Mouse (Mus musculus) cerebellum, adult 8-10 months (tissue): ENCODE data around the gene Sipa1l1.

ENCODE experiments used
- DNase-seq: peaks from one replicate; pipeline ENCODE4 v3.0.0; 2022

The Sipa1l1 gene

GRCm38 (mm10) chr12:82213056-82213455 is 43.9 kb downstream of the Sipa1l1 start:
- no peak for DNase-seq

GRCm38 (mm10) chr12:82214916-82215315 is 45.8 kb downstream of the Sipa1l1 start:
- no peak for DNase-seq

DNA sequence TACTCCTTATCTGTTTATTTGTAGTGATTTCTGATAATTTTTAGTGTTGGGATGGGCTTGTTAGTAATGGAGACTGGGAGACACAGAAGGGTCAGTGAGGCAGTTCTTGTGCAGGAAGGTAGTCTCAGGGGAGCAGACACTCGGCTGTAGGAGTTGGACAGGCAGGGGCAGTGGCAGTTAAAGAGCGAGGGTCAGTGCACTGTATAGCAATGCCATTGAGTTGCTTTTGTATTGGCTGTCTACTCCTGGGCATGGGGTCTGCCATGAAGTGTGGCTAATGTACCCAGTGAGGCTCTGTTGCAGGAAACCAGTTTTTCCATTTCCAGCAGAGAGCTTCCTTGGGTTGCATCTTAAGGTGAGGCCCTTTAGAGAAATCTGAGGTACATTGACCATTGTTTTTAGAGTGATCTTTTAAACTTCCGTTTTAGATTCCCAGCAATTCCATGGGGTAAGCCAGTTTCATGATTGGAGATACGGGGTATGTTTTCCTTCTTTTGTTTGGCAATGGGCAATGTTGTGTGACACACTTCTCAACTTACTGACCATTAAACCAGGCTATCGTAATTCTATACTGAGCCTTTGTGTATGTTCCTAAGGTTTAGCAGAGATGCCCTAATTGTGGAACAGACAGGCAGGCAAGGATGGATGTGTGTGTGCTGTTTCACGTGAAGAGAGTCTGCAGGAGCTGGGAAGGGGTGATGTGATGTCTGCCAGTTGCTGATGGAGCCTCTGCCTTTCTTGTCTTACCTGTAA is 47.9 kb downstream of the Sipa1l1 start:
- DNase-seq: no peak

DNA sequence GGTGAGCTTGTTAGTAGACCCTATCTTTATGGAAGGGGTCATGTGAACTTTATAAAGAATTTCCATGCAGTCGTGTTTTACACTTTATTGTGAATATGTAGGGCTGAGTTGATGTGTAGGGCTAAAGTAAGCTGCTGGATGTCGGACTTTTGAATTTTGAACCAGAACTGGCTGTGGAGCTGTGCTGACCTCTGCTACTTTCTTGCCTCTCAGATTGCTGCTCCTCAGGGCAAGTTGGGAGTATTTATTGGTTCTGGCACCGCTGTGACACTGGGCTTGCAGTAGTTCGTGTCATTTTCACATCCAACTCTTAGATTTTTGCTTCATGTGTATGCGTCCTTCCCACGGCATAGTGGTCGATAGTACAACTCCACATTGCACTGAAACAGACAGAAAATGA is 49.1 kb downstream of the Sipa1l1 start:
- DNase-seq: no peak

GRCm38 (mm10) chr12:82220367-82221089 is 51.4 kb downstream of the Sipa1l1 start:
- no peak for DNase-seq

- no peak for DNase-seq
Observed at GRCm38 (mm10) chr12:82223126-82223815, 54.2 kb downstream of the Sipa1l1 start.

GRCm38 (mm10) chr12:82224848-82225247 is 55.7 kb downstream of the Sipa1l1 start:
- no peak for DNase-seq

DNA sequence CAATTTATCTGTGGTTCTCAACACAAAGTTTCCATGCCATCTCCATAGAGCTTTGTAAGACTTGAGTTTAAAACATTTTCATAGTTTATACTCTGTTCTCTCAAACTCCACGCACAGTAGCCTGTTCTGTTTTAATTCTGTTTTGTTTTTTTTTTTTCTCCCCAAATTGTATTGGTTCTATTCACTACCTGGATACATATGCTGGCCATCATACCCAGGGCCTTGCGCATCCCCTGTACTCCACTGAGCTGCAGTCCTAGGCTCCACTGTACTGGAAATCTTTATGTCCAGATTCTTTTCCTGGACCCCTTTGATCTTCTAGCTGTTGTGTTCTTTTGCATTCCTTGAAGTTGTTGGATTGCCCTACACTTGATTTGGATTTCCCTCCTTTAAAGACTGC is 56.2 kb downstream of the Sipa1l1 start:
- DNase-seq: no peak

DNA sequence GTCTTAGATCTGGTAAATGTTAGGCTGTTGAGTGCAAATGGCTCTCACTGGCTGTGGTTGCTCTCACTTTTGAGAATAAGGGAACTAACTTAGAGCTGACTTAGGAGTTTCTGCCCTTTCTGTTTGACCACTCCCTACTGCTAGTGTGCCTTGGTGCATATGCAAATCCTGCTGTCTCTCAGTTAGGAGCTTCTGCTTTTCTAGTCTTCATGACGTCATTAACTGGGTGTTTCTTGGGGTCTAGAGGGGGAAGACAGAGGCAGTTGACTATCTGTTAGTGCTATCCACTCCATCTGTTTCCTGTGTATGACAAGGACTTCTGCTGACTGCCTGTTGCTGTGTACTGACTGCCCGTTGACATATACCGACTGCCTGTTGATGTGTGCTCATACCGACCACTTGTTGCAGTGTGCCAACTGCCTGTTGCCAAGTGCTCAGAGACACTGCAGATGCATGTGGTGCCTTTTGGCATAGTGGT is 56.7 kb downstream of the Sipa1l1 start:
- no peak for DNase-seq

DNA sequence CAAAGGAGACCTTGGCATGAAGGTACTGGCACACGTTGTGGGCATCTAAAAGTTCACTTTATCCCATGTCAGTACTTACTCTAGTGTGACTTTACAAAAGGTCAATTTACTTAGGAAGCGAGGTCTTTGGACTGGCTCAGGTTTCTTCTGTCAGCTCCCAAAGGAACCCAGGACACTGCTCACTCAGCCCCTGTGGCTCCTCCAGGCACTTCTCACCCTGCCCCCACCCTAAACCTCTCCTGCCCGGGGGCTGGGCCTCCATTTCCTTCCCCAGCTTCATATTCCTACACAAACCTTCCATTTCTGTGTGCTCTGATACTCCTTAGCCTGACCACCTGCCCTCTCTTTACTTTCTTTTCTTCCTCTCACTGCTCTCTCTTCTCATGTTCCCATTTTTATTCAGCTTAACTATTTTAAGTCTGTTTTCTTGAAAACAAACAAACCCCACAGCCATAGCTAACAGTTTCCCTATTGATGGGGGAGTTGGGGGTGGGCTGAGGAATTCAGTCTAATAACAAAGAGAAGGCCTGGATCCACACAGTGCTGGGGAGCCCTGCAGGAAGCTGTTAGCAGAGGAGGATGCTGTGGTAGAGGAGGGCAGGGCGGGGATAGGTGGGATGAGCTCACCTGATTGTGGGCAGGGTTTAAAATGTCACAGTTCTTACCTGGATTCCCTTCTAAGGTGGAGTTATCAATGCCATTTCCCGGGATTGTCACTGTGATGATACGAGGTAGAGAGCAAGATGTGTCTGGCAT is 57.4 kb downstream of the Sipa1l1 start:
- no peak for DNase-seq

- no peak for DNase-seq
Observed at GRCm38 (mm10) chr12:82230127-82230526, 61.0 kb downstream of the Sipa1l1 start.

DNA sequence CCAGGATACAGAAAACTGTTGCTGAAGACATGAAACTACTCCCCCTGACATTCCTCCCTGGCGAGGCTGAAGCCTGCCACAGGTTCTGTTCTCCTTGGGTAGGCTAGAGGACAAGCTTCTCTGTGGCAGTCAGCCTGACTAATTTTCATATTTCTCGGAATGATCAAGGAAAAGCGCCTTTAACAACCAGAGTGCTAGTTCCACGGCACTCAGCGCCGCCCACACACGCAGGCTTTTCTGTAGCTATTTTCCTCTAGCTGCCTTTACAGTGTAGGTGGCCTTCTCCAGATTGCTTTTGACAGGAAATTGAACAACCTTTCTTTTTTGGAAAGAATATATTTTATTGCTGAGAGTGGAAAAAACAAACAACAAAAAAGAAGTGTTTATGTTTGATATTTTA is 62.1 kb downstream of the Sipa1l1 start:
- no peak for DNase-seq

GRCm38 (mm10) chr12:82233177-82233576 is 64.1 kb downstream of the Sipa1l1 start:
- no peak for DNase-seq

DNA sequence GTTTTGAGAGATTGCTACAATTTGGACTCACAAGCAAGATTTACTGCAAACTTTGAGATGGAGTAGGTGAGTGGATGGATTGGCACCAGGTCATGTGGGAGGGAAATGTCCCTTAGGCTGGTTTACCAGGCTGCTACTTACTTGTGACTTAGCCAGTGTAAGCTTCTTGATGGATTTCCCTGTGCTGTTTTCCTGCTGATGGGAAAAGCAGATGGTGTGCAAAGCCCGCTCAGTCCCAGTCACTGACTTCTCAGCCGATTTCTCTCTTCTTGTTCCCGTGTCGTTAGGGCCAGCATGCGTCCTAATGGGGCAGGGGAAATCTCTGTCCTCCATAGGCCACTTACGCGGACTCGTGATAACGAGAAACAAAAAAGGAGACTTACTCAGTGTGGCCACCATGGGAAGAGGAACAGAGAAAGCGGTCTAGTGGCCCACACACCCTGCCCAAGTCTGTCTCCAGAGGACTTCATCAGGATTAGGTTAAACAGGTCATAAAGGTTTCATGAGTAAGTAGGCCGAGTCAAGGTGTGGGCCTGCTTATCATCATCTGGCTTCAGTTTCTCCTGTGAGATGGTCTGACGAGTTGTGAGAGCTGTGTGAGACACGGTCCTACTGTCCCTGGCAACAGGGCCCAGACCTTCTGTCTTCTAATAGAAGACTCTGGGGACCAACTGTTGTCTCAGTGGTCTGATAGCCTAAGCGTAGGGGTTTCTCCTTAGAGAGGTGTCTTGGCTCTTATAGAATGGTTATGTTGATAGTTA is 65.5 kb downstream of the Sipa1l1 start:
- DNase-seq: no peak

GRCm38 (mm10) chr12:82237095-82237494 is 68.0 kb downstream of the Sipa1l1 start:
- DNase-seq: no peak

GRCm38 (mm10) chr12:82237946-82238345 is 68.8 kb downstream of the Sipa1l1 start:
- no peak for DNase-seq

- no peak for DNase-seq
Observed at GRCm38 (mm10) chr12:82240674-82241073, 71.6 kb downstream of the Sipa1l1 start.

- no peak for DNase-seq
Observed at GRCm38 (mm10) chr12:82245219-82245618, 76.1 kb downstream of the Sipa1l1 start.

- DNase-seq: no peak
Observed at GRCm38 (mm10) chr12:82246422-82246821, 77.3 kb downstream of the Sipa1l1 start.

- DNase-seq: no peak
Observed at GRCm38 (mm10) chr12:82247371-82248258, 78.5 kb downstream of the Sipa1l1 start.

DNA sequence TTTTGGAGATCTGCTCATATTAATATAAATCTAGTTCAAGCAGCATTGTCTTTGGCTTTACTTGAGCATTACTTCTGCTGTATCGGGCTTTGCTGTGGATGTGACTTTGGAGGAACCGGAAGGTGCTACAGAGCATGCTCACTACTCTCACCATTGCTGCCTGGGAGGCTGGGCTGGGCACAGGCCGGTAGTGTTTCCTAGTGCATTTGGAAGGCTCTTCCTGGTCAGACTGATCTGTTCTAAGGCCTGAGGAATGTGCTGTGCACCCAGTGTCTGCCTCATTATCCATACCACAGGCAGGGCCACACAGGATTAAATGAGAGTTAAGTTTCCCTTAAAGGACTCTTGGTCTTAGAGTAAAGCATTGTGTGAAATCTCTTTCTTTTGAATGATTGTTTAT is 79.4 kb downstream of the Sipa1l1 start:
- no peak for DNase-seq
